ENCODE assay signal across 11 mouse cellular contexts in the genomic region with DNA sequence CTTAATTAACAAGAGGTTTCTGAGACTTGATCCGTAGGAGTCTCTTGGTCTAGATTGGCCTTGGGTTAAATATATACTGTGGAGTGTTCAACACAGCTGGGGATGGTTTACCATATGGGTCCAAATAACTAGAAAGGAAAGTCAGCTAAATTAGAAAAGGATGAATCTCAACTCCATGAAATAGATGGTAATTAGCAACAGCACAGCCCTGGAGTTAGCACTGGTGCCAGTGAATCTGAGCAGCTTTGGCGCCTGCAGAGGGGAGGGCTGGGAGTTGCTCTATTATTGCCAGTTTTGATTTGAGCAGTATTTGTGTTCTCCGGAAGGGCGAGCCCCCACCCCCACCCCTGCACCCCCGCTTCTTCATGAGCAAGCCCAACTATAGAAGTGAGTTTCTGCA. TPM values are rescaled to one million over a fixed set of nuclear protein-coding genes. Genes with fewer than 3 reads are reported as not detected.
DNase-seq lines count a peak whose midpoint lies in the region; ATAC-seq and TF ChIP-seq lines count a peak whose summit lies in the region.
"Had no signal": no experiment of that assay in that cellular context is flagged by ENCODE, and none has a peak within 500 bp of the region (broad histone marks: within the 10 kb centered on the region; RNA-seq: fewer than 3 reads in every experiment).

No protein-coding gene starts in this region.

- ATAC-seq in heart, postnatal 0 days (ENCODE audit: insufficient read depth, low read depth) = no peak
- ATAC-seq in limb, embryonic 12.5 days (ENCODE audit: insufficient number of reproducible peaks, insufficient read depth, low FRiP score, low TSS enrichment, low read depth) = no peak

- no peak overlapping the region for H3K9ac ChIP-seq in heart, postnatal 0 days (replicated peaks; ENCODE audit: low read depth, low read length)
- no peak overlapping the region for H3K9ac ChIP-seq in limb, embryonic 12.5 days (replicated peaks)

- H3K36me3 ChIP-seq in heart, postnatal 0 days (replicated peaks; ENCODE audit: control insufficient read depth, insufficient read depth, low read length) = peaks cover 60% of the 10 kb centered on the region
- H3K36me3 ChIP-seq in embryonic facial prominence, embryonic 10.5 days (replicated peaks) = no peaks in the 10 kb centered on the region
- H3K36me3 ChIP-seq in limb, embryonic 12.5 days = peaks cover 10% of the 10 kb centered on the region; the same call in 1 of the 2 replicates

- WGBS in heart, postnatal 0 days = 30% methylated on average over 5 of the region's 5 CpGs
- WGBS in embryonic facial prominence, embryonic 10.5 days = 53% methylated on average over 5 of the region's 5 CpGs
- WGBS in limb, embryonic 12.5 days = 17% methylated on average over 5 of the region's 5 CpGs

- no peak overlapping the region for H3K4me3 ChIP-seq in heart, postnatal 0 days (ENCODE audit: low read depth, low read length)
- H3K4me3 ChIP-seq in embryonic facial prominence, embryonic 10.5 days = peak overlapping the region; percentile 9; the same call in 1 of the 2 replicates
- no peak overlapping the region for H3K4me3 ChIP-seq in limb, embryonic 12.5 days (replicated peaks)

- peak overlapping the region; percentile 86 for H3K27ac ChIP-seq in heart, postnatal 0 days (ENCODE audit: low read depth)
- peak overlapping the region; percentile 76 for H3K27ac ChIP-seq in embryonic facial prominence, embryonic 10.5 days (replicated peaks)
- H3K27ac ChIP-seq in limb, embryonic 12.5 days = peak overlapping the region; percentile 86

- H3K4me2 ChIP-seq in heart, postnatal 0 days (ENCODE audit: low read depth, low read length) = peak overlapping the region; percentile 36; the same call in 1 of the 2 replicates
- H3K4me2 ChIP-seq in limb, embryonic 12.5 days = peak overlapping the region; percentile 27

- TF ChIP-seq EP300 in heart, postnatal 0 days (IDR thresholded peaks at IDR 0.05; ENCODE audit: low read depth) = no peak

- no peaks in the 10 kb centered on the region for H3K9me3 ChIP-seq in heart, postnatal 0 days (replicated peaks; ENCODE audit: control insufficient read depth, low read length)
- H3K9me3 ChIP-seq in embryonic facial prominence, embryonic 10.5 days = no peaks in the 10 kb centered on the region
- no peaks in the 10 kb centered on the region for H3K9me3 ChIP-seq in limb, embryonic 12.5 days

- no peak for DNase-seq in heart, postnatal 0 days (ENCODE audit: low spot score)
- no peak for DNase-seq in heart, adult 11 months
- DNase-seq in brain, adult 2 months (ENCODE audit: low read depth, low spot score) = peak; percentile 63
- peak; percentile 39 for DNase-seq in embryonic facial prominence, embryonic 10.5 days (ENCODE audit: low spot score)
- DNase-seq in thymus, postnatal 36 days = no peak
- no peak for DNase-seq in gastrocnemius, postnatal 10 days
- DNase-seq: adrenal gland, postnatal 14 days; cerebellum, adult 2 months; gastrocnemius, postnatal 36 days; layer of hippocampus, adult 9-11 months had no signal

- H3K4me1 ChIP-seq in heart, postnatal 0 days (ENCODE audit: control insufficient read depth, insufficient read depth) = peaks cover 53% of the 10 kb centered on the region
- peaks cover 65% of the 10 kb centered on the region for H3K4me1 ChIP-seq in embryonic facial prominence, embryonic 10.5 days
- H3K4me1 ChIP-seq in limb, embryonic 12.5 days (replicated peaks) = peaks cover 61% of the 10 kb centered on the region

- TF ChIP-seq CTCF in heart, postnatal 0 days (IDR thresholded peaks at IDR 0.05; ENCODE audit: low read depth) = no peak

- no peaks in the 10 kb centered on the region for H3K27me3 ChIP-seq in heart, postnatal 0 days (ENCODE audit: control insufficient read depth, insufficient read depth, low read length)
- H3K27me3 ChIP-seq in embryonic facial prominence, embryonic 10.5 days (replicated peaks; ENCODE audit: low read depth, poor library complexity, severe bottlenecking) = 0 out of 2 replicates have a peak, but pooled peaks cover 5% of the 10 kb centered on the region
- H3K27me3 ChIP-seq in limb, embryonic 12.5 days = no peaks in the 10 kb centered on the region

RNA-seq across cellular contexts. Expression of a gene that starts 16.9 kb away (rescaled TPM):
- total RNA-seq in heart, postnatal 0 days (2014; rRNA removed; ENCODE audit: low replicate concordance) = 367 and 369 TPM in 2 replicates
- 268 and 280 TPM in 2 replicates for polyA plus RNA-seq in heart, postnatal 0 days (2015; fragmentation: Nextera tagmentation; extraction: Ambion mirVana)
- polyA plus RNA-seq in embryonic facial prominence, embryonic 10.5 days (2016; fragmentation: Nextera tagmentation; extraction: Ambion mirVana) = 112 and 145 TPM in 2 replicates
- polyA plus RNA-seq in limb, embryonic 12.5 days (2016; fragmentation: Nextera tagmentation; extraction: Ambion mirVana) = 261 and 301 TPM in 2 replicates
- 100 to 1,000 TPM; 142 to 185 TPM for total RNA-seq in gastrocnemius, postnatal 10 days (2021)

Comparison
In these comparisons a context has a peak if more than half of its experiments do, and no peak if none do; other contexts are left out.
1. DNase-seq: peak in brain, adult 2 months (single experiment) and embryonic facial prominence, embryonic 10.5 days (single experiment); none in heart, postnatal 0 days (single experiment), heart, adult 11 months (single experiment), thymus, postnatal 36 days (0 of 2) and gastrocnemius, postnatal 10 days (single experiment).
2. Peak in every context shown above with its lines, with median percentiles within 50 percentile points of each other: H3K27ac ChIP-seq.